Comparison of ENCODE assay signal across 19 mouse cellular contexts in the genomic region with DNA sequence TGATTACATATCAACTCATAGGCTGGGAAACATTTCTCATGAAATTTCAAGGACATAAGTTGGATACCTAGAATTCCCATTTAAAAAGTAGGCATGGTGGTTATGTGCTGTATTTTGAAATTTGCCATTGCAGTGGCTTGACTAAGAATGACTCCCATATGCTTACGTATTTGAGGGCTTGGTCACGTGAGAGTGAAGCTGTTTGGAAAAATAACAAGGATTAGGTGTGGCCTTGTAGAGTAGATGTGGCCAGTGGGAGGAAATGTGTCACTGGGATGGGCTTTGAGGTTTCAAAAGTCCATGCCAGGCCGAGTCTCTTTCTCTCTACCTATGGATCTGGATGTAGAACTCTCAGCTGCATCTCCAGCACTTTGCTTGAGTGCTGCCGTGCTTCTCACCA.
"Had no signal": no experiment of that assay in that cellular context is flagged by ENCODE, and none has a peak within 500 bp of the region (broad histone marks: within the 10 kb centered on the region; RNA-seq: fewer than 3 reads in every experiment).

No protein-coding gene starts in this region.

- H3K27me3 ChIP-seq: liver, embryonic 13.5 days; liver, embryonic 15.5 days; lung, embryonic 15.5 days; megakaryocyte, embryonic 14.5 days; midbrain, embryonic 13.5 days; midbrain, embryonic 15.5 days; neural tube, embryonic 13.5 days; neural tube, embryonic 15.5 days had no signal

- H3K4me3 ChIP-seq: liver, embryonic 13.5 days; liver, embryonic 15.5 days; lung, embryonic 15.5 days; megakaryocyte, embryonic 14.5 days; midbrain, embryonic 13.5 days; midbrain, embryonic 15.5 days; neural tube, embryonic 13.5 days; neural tube, embryonic 15.5 days had no signal

- H3K36me3 ChIP-seq: liver, embryonic 13.5 days; liver, embryonic 15.5 days; lung, embryonic 15.5 days; midbrain, embryonic 13.5 days; midbrain, embryonic 15.5 days; neural tube, embryonic 13.5 days; neural tube, embryonic 15.5 days had no signal

- DNase-seq: liver, embryonic 13.5 days; liver, postnatal 0 days; lung, adult 2 months; lung, postnatal 14 days; lung, postnatal 36 days; right cerebral cortex, adult 18-20 months; right cerebral cortex, postnatal 25 days; right cerebral cortex, postnatal 4 days; spleen, adult 18-20 months; thymus, adult 18-20 months; thymus, postnatal 25 days; thymus, postnatal 4 days had no signal
